Mouse (Mus musculus): ENCODE results near the gene Ccn5. TPM values are rescaled to one million over a fixed set of nuclear protein-coding genes. Genes with fewer than 3 reads are reported as not detected.

Gene Ccn5
- polyA plus RNA-seq, 1 experiment from 2014 or later = not detected

GRCm38 (mm10) chr2:163857233-163857632 is 36.6 kb downstream of the Ccn5 start:
- ATAC-seq = no peak
- TF ChIP-seq CTCF (IDR thresholded peaks at IDR 0.05; ENCODE audit: low read depth) = no peak
- Histone ChIP-seq H3K4me2 (replicated peaks; ENCODE audit: low read depth) (no peak overlapping the region), H3K9ac (ENCODE audit: low read depth, low read length) (no peak overlapping the region), H3K9me3 (ENCODE audit: control insufficient read depth) (no peaks in the 10 kb centered on the region), H3K4me3 (ENCODE audit: low read depth, low read length) (no peak overlapping the region), H3K27me3 (replicated peaks; ENCODE audit: control insufficient read depth, insufficient read depth, low read length) (peaks cover 44% of the 10 kb centered on the region), H3K36me3 (ENCODE audit: control insufficient read depth, insufficient read depth) (no peaks in the 10 kb centered on the region), H3K27ac (ENCODE audit: low read depth, low read length) (no peak overlapping the region), H3K4me1 (replicated peaks; ENCODE audit: control insufficient read depth, insufficient read depth, low read length) (no peaks in the 10 kb centered on the region)
- WGBS = 74% methylated on average over 6 of the region's 6 CpGs

- 12% methylated on average over 50 of the region's 50 CpGs for WGBS
- Histone ChIP-seq H3K4me3 (ENCODE audit: low read depth, low read length) (no peak overlapping the region), H3K36me3 (ENCODE audit: control insufficient read depth, insufficient read depth) (no peaks in the 10 kb centered on the region), H3K4me1 (replicated peaks; ENCODE audit: control insufficient read depth, insufficient read depth, low read length) (no peaks in the 10 kb centered on the region), H3K27me3 (replicated peaks; ENCODE audit: control insufficient read depth, insufficient read depth, low read length) (peaks cover 36% of the 10 kb centered on the region), H3K9me3 (ENCODE audit: control insufficient read depth) (no peaks in the 10 kb centered on the region), H3K27ac (ENCODE audit: low read depth, low read length) (no peak overlapping the region), H3K4me2 (replicated peaks; ENCODE audit: low read depth) (peak overlapping the region; percentile 37), H3K9ac (ENCODE audit: low read depth, low read length) (no peak overlapping the region)
- TF ChIP-seq CTCF (IDR thresholded peaks at IDR 0.05; ENCODE audit: low read depth) = peak; percentile 86
- no peak for ATAC-seq
These were observed 37.7 kb downstream of the Ccn5 start for GRCm38 (mm10) chr2:163858254-163858947.

DNA sequence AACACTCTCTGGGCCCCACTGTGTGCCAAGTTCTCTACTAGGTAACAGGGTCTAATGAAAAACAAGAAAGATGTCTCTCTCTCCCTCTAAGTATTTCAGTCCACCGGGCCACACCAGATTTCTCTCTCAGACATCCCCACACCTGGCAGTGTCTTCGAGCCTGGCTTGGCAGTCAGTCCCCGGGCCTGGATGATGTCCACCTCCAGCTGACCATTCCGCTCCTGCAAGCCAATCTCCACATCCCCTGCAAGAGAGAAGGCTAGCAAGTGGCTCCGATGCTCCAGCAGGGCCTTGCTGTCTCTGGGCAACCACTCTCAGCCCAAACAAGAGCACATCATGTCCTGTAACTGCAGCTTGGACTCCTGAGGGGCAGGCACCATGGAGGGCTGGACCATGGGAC is 44.6 kb downstream of the Ccn5 start:
- Histone ChIP-seq H3K27ac (ENCODE audit: low read depth, low read length) (no peak overlapping the region), H3K9me3 (ENCODE audit: control insufficient read depth) (no peaks in the 10 kb centered on the region)
- WGBS = 90% methylated on average over 5 of the region's 5 CpGs

DNA sequence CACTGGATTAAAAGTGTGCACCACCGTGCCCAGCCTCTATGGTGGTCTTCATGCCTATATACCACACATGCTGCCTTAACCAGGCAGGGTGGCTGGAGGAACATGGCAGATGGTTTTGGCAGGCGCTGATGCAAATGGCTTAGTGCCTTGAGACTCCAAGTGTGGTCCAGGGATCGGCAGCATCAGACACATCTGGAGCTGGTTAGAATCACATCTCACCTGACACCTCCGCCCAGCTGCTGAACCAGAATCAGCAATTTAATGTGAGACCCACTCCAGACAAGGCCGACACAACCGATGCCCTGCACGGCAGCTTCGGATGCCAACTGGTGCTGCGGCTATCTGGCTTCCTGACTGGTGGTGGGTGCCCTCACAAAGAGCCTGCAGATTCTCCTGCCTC is 45.4 kb downstream of the Ccn5 start:
- H3K36me3 ChIP-seq (ENCODE audit: control insufficient read depth, insufficient read depth) = no peaks in the 10 kb centered on the region
- WGBS = 89% methylated on average over 9 of the region's 9 CpGs
- ATAC-seq = no peak
- no peak overlapping the region for H3K4me2 ChIP-seq (replicated peaks; ENCODE audit: low read depth)
- H3K4me1 ChIP-seq (replicated peaks; ENCODE audit: control insufficient read depth, insufficient read depth, low read length) = no peaks in the 10 kb centered on the region
- H3K9ac ChIP-seq (ENCODE audit: low read depth, low read length) = no peak overlapping the region
- TF ChIP-seq CTCF (IDR thresholded peaks at IDR 0.05; ENCODE audit: low read depth) = no peak
- no peak overlapping the region for H3K27ac ChIP-seq (ENCODE audit: low read depth, low read length)
- no peaks in the 10 kb centered on the region for H3K9me3 ChIP-seq (ENCODE audit: control insufficient read depth)
- no peak overlapping the region for H3K4me3 ChIP-seq (ENCODE audit: low read depth, low read length)
- no peaks in the 10 kb centered on the region for H3K27me3 ChIP-seq (replicated peaks; ENCODE audit: control insufficient read depth, insufficient read depth, low read length)

More for the DNA sequence above, 44.6 kb downstream of the Ccn5 start:
- no peaks in the 10 kb centered on the region for H3K27me3 ChIP-seq (replicated peaks; ENCODE audit: control insufficient read depth, insufficient read depth, low read length)
- H3K36me3 ChIP-seq (ENCODE audit: control insufficient read depth, insufficient read depth) = no peaks in the 10 kb centered on the region
- H3K4me1 ChIP-seq (replicated peaks; ENCODE audit: control insufficient read depth, insufficient read depth, low read length) = no peaks in the 10 kb centered on the region
- no peak overlapping the region for H3K4me3 ChIP-seq (ENCODE audit: low read depth, low read length)
- H3K4me2 ChIP-seq (replicated peaks; ENCODE audit: low read depth) = no peak overlapping the region
- no peak for TF ChIP-seq CTCF (IDR thresholded peaks at IDR 0.05; ENCODE audit: low read depth)
- no peak overlapping the region for H3K9ac ChIP-seq (ENCODE audit: low read depth, low read length)
- ATAC-seq = no peak

DNA sequence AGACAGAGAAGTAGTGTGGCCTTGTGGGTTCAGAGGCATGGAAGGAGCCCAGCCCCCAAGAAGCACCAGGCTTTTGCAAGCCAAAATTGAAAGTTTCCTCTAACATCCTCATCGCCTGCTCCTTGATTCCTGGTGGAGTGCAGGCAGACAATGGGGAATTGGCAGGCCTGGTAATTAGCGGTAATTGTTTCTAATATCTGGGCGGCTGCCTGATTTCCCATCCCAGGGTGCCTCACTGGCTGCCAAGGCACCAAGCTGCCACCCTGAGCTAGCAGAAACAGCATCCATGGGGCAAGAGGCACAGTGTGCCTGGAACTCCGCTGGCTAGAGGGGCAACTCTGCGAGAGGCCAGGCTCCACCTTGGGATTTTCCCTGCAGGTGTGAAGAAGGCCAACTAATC is 49.1 kb downstream of the Ccn5 start:
- WGBS = 61% methylated on average over 5 of the region's 5 CpGs
- Histone ChIP-seq H3K9me3 (ENCODE audit: control insufficient read depth) (no peaks in the 10 kb centered on the region), H3K27ac (ENCODE audit: low read depth, low read length) (no peak overlapping the region), H3K4me2 (replicated peaks; ENCODE audit: low read depth) (no peak overlapping the region), H3K9ac (ENCODE audit: low read depth, low read length) (no peak overlapping the region), H3K4me1 (replicated peaks; ENCODE audit: control insufficient read depth, insufficient read depth, low read length) (no peaks in the 10 kb centered on the region), H3K4me3 (ENCODE audit: low read depth, low read length) (no peak overlapping the region), H3K27me3 (replicated peaks; ENCODE audit: control insufficient read depth, insufficient read depth, low read length) (no peaks in the 10 kb centered on the region), H3K36me3 (ENCODE audit: control insufficient read depth, insufficient read depth) (no peaks in the 10 kb centered on the region)
- no peak for TF ChIP-seq CTCF (IDR thresholded peaks at IDR 0.05; ENCODE audit: low read depth)
- ATAC-seq = no peak

DNA sequence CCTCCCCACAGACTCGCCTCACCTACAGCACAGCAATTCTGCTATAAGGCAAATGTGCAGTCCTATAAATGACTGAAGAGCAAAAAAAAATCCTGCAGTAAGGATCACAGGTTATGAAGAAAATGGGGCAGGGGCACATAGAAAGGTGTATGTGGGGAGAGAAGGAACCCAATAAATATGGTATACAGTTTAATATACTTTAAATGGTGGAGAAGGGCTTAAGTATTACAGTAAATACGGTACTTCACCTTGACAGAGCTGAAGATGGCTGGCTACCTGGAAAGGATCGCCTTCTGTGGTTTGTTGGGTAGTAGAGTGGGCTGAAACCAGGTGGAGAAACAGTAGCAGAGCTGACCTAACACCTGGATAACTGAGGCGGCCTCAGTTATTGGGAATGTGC is 50.6 kb downstream of the Ccn5 start:
- ATAC-seq = no peak
- no peak overlapping the region for H3K4me3 ChIP-seq (ENCODE audit: low read depth, low read length)
- no peaks in the 10 kb centered on the region for H3K4me1 ChIP-seq (replicated peaks; ENCODE audit: control insufficient read depth, insufficient read depth, low read length)
- no peak overlapping the region for H3K9ac ChIP-seq (ENCODE audit: low read depth, low read length)
- no peak overlapping the region for H3K27ac ChIP-seq (ENCODE audit: low read depth, low read length)
- H3K4me2 ChIP-seq (replicated peaks; ENCODE audit: low read depth) = no peak overlapping the region
- no peaks in the 10 kb centered on the region for H3K9me3 ChIP-seq (ENCODE audit: control insufficient read depth)
- no peak for TF ChIP-seq CTCF (IDR thresholded peaks at IDR 0.05; ENCODE audit: low read depth)
- H3K27me3 ChIP-seq (replicated peaks; ENCODE audit: control insufficient read depth, insufficient read depth, low read length) = no peaks in the 10 kb centered on the region
- no peaks in the 10 kb centered on the region for H3K36me3 ChIP-seq (ENCODE audit: control insufficient read depth, insufficient read depth)
- 94% methylated on average over 4 of the region's 4 CpGs for WGBS

All from intestine, postnatal 0 days (tissue).